Mouse (Mus musculus) layer of hippocampus, adult 18-20 months (tissue): ENCODE data around the gene BC034090. TPM values are rescaled to one million over a fixed set of nuclear protein-coding genes. Genes with fewer than 3 reads are reported as not detected.
A peak's percentile ranks its signal among the peaks of the same experiment; 100 is the strongest.

Source experiments
- DNase-seq, 2 experiments: peaks; one replicate each; pipeline ENCODE4 v3.0.0; 2022; ENCODE audit warnings: low spot score in 2 of 2
- total RNA-seq, 2 experiments: library from RNA; stranded (reverse); gene quantifications; 2 replicates each; pipeline ENCODE4 v1.2.3; 2021

BC034090 gene
- total RNA-seq, 2 experiments from 2014 or later, result 5.9 to 7.6 TPM

DNA sequence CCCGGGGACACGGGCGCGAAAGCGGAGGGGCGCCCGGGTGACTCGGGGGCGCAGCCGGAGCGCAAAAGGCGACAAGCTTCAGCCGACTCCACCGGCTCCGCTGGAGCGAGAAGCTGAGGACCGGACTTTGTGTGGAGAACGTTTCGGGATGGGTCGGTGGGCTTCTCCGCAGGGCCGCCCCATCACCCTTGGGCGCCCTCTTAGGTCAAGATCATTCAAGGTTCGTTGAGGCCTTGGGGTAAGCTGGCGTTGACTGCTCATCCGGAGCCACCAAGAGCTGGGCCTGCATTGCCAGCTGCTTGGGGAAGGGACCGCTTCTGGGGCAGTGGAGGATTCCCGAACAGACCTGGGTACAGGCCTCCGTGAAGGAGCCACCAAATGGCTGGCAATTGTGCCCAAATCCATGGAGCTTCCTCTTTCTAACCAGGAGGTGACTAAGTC, 547 bp upstream of the BC034090 start:
- no peak for DNase-seq

- no peak for DNase-seq
Observed at GRCm38 (mm10) chr1:155242488-155242745, 1.8 kb downstream of the BC034090 start.

DNA sequence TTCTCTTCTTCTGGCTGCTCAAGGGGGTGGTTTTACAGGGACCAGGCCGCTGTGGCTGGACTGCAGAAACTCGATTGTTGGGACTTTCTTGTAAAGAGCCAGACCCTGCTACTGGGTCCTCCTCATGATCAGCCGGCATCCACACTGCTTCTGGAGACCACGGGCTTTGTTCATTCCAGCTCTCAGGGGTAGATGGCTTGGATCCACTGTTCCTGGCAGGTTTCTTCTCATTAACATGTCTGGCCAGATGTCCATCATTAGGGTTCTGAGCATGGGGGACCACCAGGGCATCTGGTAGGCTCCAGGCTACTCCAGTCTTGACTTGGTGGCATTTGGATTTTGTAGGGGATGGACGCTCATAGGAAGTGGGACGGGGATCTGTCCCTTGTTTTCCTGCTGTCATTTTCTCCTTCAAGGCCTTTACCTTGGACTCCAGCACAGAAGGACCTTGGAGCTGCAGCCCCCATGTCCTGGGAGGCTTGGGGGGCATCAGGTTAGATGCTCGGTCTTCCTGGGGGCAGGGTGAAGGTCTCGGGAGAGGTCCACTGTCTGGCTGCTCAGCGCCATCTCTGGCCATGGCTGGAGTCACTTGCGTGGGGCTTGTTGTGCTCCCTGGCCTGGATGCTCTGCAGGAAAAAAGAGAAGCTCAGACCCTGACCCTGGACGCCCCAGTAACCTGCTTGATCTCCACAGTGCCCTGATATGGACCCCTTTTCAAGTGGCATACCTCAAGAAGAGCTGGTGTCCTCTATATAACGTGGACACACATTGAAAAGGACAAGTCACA, 2.4 kb downstream of the BC034090 start:
- DNase-seq, result no peak

DNA sequence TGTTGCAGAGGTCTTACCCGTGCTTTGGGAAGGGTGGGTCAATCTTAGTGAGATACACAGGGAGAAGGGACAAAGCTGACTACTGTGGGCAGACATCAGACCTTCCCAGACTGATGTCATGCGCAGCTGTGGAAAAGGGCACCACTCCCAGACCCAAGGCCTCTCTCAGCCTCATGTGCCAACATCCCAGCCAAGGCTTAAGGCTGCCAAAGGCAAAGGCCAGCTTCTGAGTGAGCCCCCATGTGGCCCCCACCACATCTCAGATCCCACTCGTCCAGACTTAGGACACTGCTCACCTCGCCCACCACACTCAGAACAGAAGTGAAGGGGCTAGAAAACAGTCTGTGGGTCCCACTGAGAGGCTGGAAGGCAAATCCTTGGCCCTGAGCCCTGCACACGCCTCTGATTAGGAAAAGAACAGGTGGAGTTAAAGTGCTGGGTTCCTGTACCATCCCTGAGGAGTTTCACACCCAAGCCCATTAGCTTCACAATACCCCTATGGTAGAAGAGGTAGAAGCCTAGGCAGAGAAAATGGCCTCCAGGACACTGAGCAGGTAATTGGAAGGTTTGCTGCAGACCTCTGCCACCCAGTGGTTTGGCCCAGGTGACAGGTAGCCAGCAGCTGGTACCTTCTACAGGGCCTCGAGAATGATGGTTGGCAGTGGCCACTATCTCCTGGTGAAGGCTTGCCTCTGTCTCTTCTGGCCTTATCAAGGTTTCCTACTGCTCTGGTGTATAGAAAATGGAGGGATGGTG, 4.1 kb downstream of the BC034090 start:
- DNase-seq, result peak in 1 of 2 experiments; percentile 50

- DNase-seq, result no peak
Observed at GRCm38 (mm10) chr1:155239169-155239568, 5.1 kb downstream of the BC034090 start.

DNA sequence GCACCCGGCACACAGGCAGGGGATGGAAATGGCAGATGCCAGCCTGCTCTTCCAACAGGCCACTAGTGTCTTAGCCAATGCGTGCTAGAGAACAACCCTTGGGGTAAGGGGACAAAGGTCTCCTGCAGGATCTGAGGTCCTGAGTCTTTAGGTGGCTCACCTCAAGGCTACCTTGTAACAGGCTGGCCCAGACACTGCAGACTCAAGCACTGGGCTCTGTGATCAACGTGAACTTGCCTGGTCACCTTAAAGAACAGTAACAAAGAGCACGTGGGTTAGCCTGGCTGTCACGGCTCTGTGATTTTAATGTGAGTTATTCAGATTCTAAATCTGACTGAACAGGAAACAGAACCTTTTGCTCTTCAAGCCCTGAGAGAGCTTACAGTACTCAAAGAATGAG, 6.1 kb downstream of the BC034090 start:
- no peak for DNase-seq

DNA sequence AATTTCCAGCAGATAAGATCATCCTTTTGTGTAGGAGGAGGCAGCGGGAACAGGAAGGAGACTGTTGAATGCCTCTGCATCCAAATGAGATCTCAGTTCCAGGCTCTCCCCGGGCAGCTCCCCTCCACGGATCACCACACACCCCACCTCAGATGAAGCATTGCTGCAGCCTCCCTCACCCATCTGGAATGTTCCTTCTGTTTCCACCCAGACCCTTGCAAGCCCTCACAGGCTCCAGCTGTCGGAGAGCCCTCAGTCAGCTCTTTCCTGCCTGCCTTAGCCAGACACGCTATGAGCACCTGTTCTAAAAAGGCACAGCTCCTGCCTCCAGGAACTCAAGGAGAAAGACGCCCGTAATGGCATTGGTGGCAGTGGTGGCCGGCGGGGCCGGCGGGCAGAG, 6.9 kb downstream of the BC034090 start:
- no peak for DNase-seq

GRCm38 (mm10) chr1:155236306-155237024, 7.8 kb downstream of the BC034090 start:
- no peak for DNase-seq

GRCm38 (mm10) chr1:155235641-155236040, 8.6 kb downstream of the BC034090 start:
- DNase-seq, result no peak

GRCm38 (mm10) chr1:155233931-155234607, 10.2 kb downstream of the BC034090 start:
- DNase-seq, result peak in 1 of 2 experiments; percentile 67

DNA sequence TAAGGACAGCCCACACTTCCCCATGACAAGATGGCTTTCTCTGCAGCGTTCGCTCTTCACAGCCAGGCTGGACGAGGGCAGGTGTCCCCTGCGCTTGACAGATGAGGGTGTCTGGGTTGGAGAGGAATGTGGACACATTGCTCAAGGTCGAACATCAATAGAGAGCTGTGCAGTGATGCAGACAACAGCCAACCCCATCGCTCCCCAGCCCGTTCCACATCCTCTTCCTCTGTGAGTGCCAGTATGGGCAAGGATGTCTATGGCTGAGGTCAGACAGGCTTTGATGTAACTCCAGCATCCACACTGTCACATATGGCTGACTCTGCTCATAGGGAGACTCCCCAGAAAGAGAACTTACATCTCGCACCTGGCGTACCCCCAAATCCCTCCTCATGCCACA, 10.9 kb downstream of the BC034090 start:
- DNase-seq, result no peak

GRCm38 (mm10) chr1:155232786-155233185, 11.5 kb downstream of the BC034090 start:
- no peak for DNase-seq

DNA sequence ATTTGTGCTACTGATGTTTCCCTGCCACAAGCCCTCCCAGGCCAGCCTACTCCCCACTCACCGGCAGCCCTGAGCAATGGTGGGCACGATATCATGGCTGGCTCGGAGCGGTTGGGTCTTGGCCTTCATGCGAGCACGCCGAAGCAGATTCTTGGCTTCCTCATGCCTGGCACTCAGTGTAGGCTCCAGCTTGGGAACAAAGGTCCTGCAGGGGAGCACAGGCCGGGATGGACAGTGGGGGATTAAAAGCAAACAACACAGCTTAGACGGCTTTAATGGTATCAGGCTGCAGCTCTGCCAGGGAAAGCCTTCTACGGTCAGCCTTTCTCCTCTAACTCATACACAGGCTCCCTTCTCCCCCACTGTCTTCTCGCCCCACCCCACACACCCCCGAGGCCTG, 11.9 kb downstream of the BC034090 start:
- no peak for DNase-seq

DNA sequence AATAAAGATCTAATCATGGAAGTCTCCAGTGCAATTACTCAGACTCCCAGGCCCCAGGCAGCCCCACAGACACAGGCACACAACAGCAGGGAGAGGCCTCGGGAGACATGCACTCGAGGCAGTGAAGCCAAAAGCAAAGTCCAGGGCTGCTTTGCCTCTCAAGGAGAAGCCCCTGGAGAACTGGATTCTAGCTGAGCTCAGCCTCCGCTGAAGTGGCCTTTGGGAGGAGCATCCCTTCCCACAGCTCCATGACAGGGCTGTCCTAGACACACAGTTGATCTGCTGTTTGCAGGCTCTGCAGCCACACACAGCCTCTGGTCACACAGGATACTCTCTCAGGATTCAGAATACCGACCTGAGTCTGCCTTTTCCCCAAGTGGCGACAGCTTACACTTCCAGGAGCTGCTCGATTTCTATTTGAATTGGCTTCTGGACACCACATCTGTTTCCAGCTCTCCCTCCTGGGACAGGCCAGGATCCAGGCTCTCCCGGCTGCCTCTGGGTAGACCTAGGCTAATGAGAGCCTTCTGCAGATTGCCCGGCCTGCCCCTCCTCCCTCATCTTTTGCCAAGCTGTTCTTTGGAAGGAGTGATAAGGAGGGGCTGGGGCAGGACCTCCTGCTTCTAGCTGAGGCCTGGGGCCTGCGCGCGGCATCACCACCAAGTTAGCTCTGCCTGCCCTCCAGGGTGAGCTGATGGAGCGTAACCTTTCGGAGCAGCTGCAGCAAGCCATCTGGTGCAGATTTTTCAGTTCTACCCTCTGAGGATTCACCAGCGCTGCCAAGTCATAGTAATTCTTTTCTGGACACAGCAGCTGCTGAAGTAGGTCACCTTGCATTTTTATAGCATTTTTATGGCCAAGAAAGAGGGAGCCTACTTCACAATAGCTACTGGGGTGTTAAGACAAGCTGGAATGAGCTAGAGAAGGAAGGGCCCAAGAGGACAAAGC, 14.5 kb downstream of the BC034090 start:
- DNase-seq, result no peak

DNA sequence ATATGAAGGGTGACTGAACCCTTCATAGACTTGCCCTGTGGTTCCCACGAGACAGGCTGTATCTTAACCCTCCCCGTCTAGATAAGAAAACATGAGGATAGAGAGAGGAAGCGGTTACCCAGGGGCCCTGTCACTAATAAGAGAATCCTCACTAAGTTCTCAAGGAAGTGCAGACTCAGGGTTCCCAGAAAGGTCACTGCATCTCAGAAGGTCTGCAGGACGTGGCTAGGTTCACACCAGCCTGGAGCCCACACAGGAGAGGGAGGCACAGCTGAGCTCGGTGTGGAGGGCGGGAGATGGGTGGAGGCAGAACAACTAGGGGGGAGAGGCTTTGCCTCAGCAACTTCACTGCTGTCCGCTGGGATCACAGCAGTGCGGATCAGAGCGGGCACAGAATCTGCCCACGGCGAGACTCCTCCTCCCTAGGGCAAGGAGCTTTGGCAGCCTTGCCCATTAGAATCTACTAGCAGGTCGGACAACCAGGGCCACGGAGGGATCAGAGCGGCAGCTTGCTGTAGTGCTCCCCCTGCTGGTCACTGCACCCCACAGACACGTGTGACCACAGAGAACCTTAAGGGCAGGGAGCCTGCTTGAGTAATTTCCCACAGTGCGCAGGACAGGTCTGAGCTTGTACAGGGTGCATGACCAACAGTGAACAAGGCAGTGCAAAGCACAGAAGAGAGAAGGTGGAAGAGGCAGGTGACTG, 20.2 kb downstream of the BC034090 start:
- DNase-seq, result peak in 1 of 2 experiments; percentile 79

DNA sequence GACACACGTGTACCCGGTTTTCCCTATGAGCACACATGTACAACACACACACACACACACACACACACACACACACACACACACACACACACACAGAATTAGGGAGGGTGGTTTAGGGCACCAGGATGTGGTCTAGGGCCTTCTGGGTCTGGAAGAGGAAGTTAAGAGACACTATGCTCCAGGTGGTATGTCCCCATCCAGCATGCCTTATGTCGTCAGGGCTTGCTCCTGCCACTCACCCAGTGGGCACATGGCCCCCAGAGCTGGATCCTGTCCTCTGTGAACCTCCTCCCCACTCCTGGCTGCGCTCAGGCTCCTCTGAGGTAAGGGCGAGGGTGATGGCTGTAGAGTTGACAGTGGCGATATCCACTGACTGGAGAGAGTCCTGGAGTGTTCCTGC, 21.2 kb downstream of the BC034090 start:
- no peak for DNase-seq

GRCm38 (mm10) chr1:155222101-155222669, 22.1 kb downstream of the BC034090 start:
- no peak for DNase-seq

DNA sequence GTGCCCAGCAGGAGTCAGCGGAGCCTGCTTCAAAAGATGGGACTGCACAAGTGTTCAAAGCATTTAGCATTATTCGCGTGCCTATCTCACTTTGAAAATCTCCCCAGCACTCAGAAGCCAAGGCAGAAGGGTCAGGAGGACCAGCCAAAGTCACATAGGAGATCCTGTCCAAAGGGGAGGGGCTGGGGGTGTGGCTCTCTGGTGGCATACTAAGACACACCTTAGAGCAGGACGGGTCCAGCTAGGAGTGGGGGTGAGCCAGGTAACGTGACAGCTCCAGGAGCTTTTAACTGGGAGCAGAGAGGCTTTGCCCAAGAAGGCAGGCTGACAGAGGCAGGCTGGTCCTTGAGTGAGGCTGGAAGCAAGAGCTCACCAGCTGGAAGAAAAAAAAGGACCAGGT, 25.3 kb downstream of the BC034090 start:
- DNase-seq, result no peak

DNA sequence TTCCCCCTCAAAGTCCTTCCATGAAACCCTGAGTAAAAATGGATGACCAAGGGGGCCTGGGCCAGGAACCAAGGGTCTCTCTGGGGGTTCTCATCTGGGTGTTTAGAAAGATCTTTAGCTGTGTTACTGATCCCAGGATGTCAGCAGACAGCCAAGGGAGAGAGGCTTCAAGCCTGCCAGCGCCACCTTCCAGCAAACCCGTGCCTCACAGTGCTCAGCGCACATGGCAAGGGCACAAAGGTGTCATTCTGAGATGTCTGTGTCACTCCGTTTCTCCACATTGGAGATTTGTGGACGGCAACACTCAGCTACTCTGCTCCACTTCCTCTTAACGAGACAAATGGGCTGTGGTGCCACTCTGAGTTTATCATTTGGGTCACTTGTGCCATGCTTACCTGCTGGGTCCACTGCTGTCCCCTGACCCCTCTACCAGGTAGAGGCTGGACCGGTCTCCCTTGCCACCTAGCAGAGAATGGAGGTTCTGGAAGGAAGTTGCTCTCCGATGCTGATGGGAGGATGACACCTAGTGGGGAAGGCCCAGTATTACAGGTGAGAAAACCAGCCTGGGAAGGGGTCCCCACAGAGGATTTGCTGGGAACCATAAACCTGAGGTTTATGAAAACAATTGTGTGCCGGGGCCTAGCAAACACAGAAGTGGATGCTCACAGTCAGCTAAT, 26.2 kb downstream of the BC034090 start:
- peak in 1 of 2 experiments; percentile 76 for DNase-seq
